Mouse (Mus musculus) spleen, postnatal 4 days (tissue): ENCODE measurements around the gene Poldip3.
A peak's percentile ranks its signal among the peaks of the same experiment; 100 is the strongest.

Source experiments
- DNase-seq, 2 experiments: peaks; one replicate each; pipeline ENCODE4 v3.0.0; 2022; ENCODE audit warnings: low spot score in 2 of 2

Poldip3 gene

GRCm38 (mm10) chr15:83088495-83089428 is 60.4 kb downstream of the Poldip3 start:
- no peak for DNase-seq

- no peak for DNase-seq
These were observed 62.4 kb downstream of the Poldip3 start for GRCm38 (mm10) chr15:83086636-83087328.

- DNase-seq = peak; percentile 63 to 88
These were observed 63.3 kb downstream of the Poldip3 start for GRCm38 (mm10) chr15:83085901-83086300.

DNA sequence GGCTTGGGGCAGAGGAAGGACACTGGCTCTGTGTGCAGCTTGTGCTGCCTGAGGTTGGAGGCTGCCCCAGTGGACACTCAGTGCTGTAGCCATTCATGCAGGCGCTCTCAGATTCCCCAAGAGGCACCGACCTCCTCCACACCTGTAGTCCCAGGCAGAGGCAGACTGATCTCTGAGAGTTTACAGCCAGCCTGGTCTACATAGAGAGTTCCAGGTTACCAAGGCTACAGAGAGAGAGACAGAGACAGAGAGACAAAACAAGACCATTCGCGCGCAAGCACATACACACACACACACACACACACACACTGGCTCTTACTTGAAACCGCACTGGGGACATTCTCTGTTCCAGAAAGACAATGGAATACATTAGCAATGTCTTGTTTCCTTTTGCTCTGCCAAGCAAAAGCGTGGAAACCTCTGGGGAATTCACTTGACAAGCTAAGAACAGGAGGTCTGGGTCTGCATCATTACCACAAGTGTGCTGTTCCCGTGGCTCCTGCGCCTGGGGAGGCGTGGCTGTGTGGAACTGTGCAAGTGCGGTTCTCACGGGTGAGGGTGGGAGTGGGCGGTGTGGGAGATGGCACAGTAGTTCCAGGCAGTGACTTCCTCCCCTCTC is 65.1 kb downstream of the Poldip3 start:
- DNase-seq = no peak

GRCm38 (mm10) chr15:83083530-83083929 is 65.7 kb downstream of the Poldip3 start:
- no peak for DNase-seq
